Mouse (Mus musculus) central nervous system, embryonic 11.5 days (tissue): ENCODE results near the gene Gm11634. TPM values are rescaled to one million over a fixed set of nuclear protein-coding genes. Genes with fewer than 3 reads are reported as not detected.

Source experiments
- polyA plus RNA-seq: library from polyadenylated mRNA; depleted of rRNA; stranded (reverse); fragments of >200 nt; gene quantifications from 2 replicates; pipeline ENCODE4 v1.2.3, GENCODE M21; 2012; rRNA removed

Gene Gm11634
- not detected in 2 replicates for polyA plus RNA-seq

GRCm38 (mm10) chr11:101599156-101599555, at the start of gene Gm11634:
Gm11634 (minus strand) TSS chr11:101599256.

GRCm38 (mm10) chr11:101626995-101627856, 28.2 kb upstream of the Gm11634 start, which contains the start of gene Rdm1:
Rdm1 (plus strand) TSS chr11:101627195.

GRCm38 (mm10) chr11:101582054-101583035, 16.7 kb downstream of the Gm11634 start, which contains the start of gene Tmem106a:
Tmem106a (plus strand) TSS chr11:101582242.

GRCm38 (mm10) chr11:101551751-101552475, 47.1 kb downstream of the Gm11634 start, which contains the start of the genes Brca1 and Nbr1:
Brca1 (minus strand) TSS chr11:101551955.
Nbr1 (plus strand) TSS chr11:101552149.

Other genes with a start within 250 kb of the Gm11634 start
- not detected in 2 replicates for gene G6pc, start 231.7 kb downstream of the Gm11634 start, polyA plus RNA-seq
- gene Aarsd1, start 181.6 kb downstream of the Gm11634 start, polyA plus RNA-seq = 59.2 and 85.3 TPM in 2 replicates
- gene Gm27029, start 174.5 kb downstream of the Gm11634 start, polyA plus RNA-seq = 3.7 and 5.7 TPM in 2 replicates
- 18.1 and 22.8 TPM in 2 replicates for gene Rundc1, start 174.2 kb downstream of the Gm11634 start, polyA plus RNA-seq
- 6.3 and 9.9 TPM in 2 replicates for gene Ptges3l, start 173.9 kb downstream of the Gm11634 start, polyA plus RNA-seq
- gene Rpl27, start 157.0 kb downstream of the Gm11634 start, polyA plus RNA-seq = 657 and 1,364 TPM in 2 replicates
- gene Ifi35, start 150.8 kb downstream of the Gm11634 start, polyA plus RNA-seq = 4.4 and 4.6 TPM in 2 replicates
- gene Rnd2, start 134.3 kb downstream of the Gm11634 start, polyA plus RNA-seq = 95.7 and 130 TPM in 2 replicates
- 63.1 and 63.6 TPM in 2 replicates for gene Vat1, start 133.0 kb downstream of the Gm11634 start, polyA plus RNA-seq
- gene Brca1, start 47.3 kb downstream of the Gm11634 start, polyA plus RNA-seq = 17.4 and 18.9 TPM in 2 replicates
- gene Nbr1, start 47.1 kb downstream of the Gm11634 start, polyA plus RNA-seq = 82.2 and 99.2 TPM in 2 replicates
- 2.8 and 3.0 TPM in 2 replicates for gene Tmem106a, start 17.0 kb downstream of the Gm11634 start, polyA plus RNA-seq
- 27.1 and 46.1 TPM in 2 replicates for gene Rdm1, start 27.9 kb upstream of the Gm11634 start, polyA plus RNA-seq
- 12.3 and 12.8 TPM in 2 replicates for gene Arl4d, start 66.3 kb upstream of the Gm11634 start, polyA plus RNA-seq
- gene Dhx8, start 133.7 kb upstream of the Gm11634 start, polyA plus RNA-seq = 31.4 and 35.7 TPM in 2 replicates
- 11.2 and 21.1 TPM in 2 replicates for gene Etv4, start 186.1 kb upstream of the Gm11634 start, polyA plus RNA-seq